ENCODE assay signal across 17 mouse cellular contexts in the genomic region with DNA sequence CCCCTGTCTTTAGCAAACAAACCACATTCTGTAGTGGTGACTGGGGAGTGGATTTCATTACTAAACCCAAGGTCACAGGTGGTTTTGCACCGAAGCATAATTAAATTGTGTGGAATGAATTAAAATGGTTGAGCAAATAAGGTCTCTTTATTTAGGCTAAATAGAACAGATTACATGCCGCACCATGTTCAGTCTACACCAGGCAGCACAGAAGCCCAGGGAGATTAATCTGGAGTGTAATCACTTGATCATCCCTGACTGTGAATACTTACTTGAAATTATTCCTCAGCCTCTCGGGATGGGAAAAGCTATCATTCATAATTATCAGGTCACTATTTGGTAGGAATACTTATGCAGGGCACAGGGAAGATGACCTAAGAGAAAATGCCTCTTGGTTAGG.
"Had no signal": no experiment of that assay in that cellular context is flagged by ENCODE, and none has a peak within 500 bp of the region (broad histone marks: within the 10 kb centered on the region; RNA-seq: fewer than 3 reads in every experiment).

No protein-coding gene starts in this region.

- H3K4me2 ChIP-seq: limb, embryonic 12.5 days; liver, embryonic 13.5 days; lung, embryonic 15.5 days; neural tube, embryonic 12.5 days had no signal

- H3K4me1 ChIP-seq: limb, embryonic 12.5 days; liver, embryonic 13.5 days; lung, embryonic 15.5 days; megakaryocyte, embryonic 14.5 days; neural tube, embryonic 12.5 days had no signal

- H3K9me3 ChIP-seq: limb, embryonic 12.5 days; liver, embryonic 13.5 days; lung, embryonic 15.5 days; megakaryocyte, embryonic 14.5 days; neural tube, embryonic 12.5 days had no signal

- H3K9ac ChIP-seq: limb, embryonic 12.5 days; liver, embryonic 13.5 days; liver, postnatal 0 days; lung, embryonic 15.5 days; neural tube, embryonic 12.5 days had no signal

- ATAC-seq: liver, postnatal 0 days had no signal

- H3K27ac ChIP-seq: kidney, postnatal 0 days; layer of hippocampus, adult 2 months; limb, embryonic 12.5 days; liver, embryonic 13.5 days; lung, embryonic 15.5 days; macrophage; neural tube, embryonic 12.5 days had no signal

- H3K4me3 ChIP-seq: layer of hippocampus, adult 2 months; limb, embryonic 12.5 days; liver, embryonic 13.5 days; lung, embryonic 15.5 days; megakaryocyte, embryonic 14.5 days; neural tube, embryonic 12.5 days had no signal

- H3K36me3 ChIP-seq: limb, embryonic 12.5 days; liver, embryonic 13.5 days; lung, embryonic 15.5 days; neural tube, embryonic 12.5 days had no signal

- DNase-seq: kidney, adult 9 months; kidney, postnatal 36 days; liver; liver, embryonic 13.5 days; liver, postnatal 0 days; lung, postnatal 14 days; right cerebral cortex, postnatal 4 days; spleen, adult 18-20 months; thymus, adult 18-20 months; thymus, postnatal 14 days had no signal

- H3K27me3 ChIP-seq: limb, embryonic 12.5 days; liver, embryonic 13.5 days; lung, embryonic 15.5 days; megakaryocyte, embryonic 14.5 days; neural tube, embryonic 12.5 days had no signal
